Mouse (Mus musculus) A20 (cell line): ENCODE results near the gene Nhlh1.

Experiments
- DNase-seq: peaks from one replicate; pipeline ENCODE4 v3.0.0-alpha.2; 2011; ENCODE audit warnings: low read depth, low spot score

Nhlh1 gene

GRCm38 (mm10) chr1:172016660-172017516 is 40.5 kb downstream of the Nhlh1 start:
- DNase-seq: no peak

GRCm38 (mm10) chr1:172016031-172016430 is 41.3 kb downstream of the Nhlh1 start:
- DNase-seq: no peak

GRCm38 (mm10) chr1:172015312-172015939 is 41.9 kb downstream of the Nhlh1 start:
- DNase-seq: no peak

- no peak for DNase-seq
Measured at GRCm38 (mm10) chr1:172014771-172015170, 42.6 kb downstream of the Nhlh1 start.

GRCm38 (mm10) chr1:172012030-172012429 is 45.3 kb downstream of the Nhlh1 start:
- peak; percentile 56 for DNase-seq

- no peak for DNase-seq
Measured at GRCm38 (mm10) chr1:172010042-172010824, 47.1 kb downstream of the Nhlh1 start.

GRCm38 (mm10) chr1:172009406-172009805 is 48.0 kb downstream of the Nhlh1 start:
- no peak for DNase-seq

- DNase-seq: no peak
Measured at GRCm38 (mm10) chr1:172008351-172008750, 49.0 kb downstream of the Nhlh1 start.

GRCm38 (mm10) chr1:172007761-172008160 is 49.6 kb downstream of the Nhlh1 start:
- no peak for DNase-seq
